Mouse (Mus musculus): ENCODE results near the gene Olfr175-ps1.

The Olfr175-ps1 gene

DNA sequence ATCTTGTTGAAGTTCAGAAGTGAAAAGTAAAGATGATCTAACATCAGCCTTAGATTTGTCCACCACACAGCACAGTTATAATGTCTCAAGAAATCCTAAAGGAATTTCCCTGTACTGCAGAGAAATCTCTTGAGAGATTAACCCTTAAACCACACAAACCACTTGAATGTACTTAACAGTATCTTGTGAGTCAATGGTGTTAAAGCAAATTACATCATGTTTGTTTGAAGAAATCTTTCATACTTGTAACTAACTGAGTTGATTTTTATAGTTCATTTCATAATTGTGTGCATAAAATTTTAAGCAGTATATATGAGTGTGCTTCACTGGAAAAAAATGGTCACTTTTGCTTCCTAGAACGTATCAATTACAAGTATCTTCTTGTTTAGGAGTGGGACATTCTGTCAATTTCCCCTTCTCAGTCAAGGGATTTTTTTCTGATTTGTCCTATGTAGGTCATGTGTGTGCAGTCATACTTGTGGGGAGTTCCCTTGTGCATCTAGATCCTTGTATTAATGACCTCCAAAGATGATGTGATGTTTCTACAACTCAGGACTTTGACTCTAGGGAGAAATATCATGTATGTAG, at the start of gene Olfr175-ps1:
Gene Olfr175-ps1 (minus strand): TSS at position 51 of the 588 bp plus-strand sequence.
- no peak for DNase-seq (ENCODE audit: low read depth, low spot score)

- DNase-seq (ENCODE audit: low read depth, low spot score) = no peak
Measured at GRCm38 (mm10) chr16:58874668-58875067, 48.1 kb upstream of the Olfr175-ps1 start, which contains the start of gene Olfr177. Gene Olfr177, minus strand, starts transcription at chr16:58874768.

GRCm38 (mm10) chr16:58861479-58861878, 34.9 kb upstream of the Olfr175-ps1 start:
- DNase-seq (ENCODE audit: low read depth, low spot score) = no peak

GRCm38 (mm10) chr16:58860032-58860737, 33.6 kb upstream of the Olfr175-ps1 start:
- DNase-seq (ENCODE audit: low read depth, low spot score) = no peak

DNA sequence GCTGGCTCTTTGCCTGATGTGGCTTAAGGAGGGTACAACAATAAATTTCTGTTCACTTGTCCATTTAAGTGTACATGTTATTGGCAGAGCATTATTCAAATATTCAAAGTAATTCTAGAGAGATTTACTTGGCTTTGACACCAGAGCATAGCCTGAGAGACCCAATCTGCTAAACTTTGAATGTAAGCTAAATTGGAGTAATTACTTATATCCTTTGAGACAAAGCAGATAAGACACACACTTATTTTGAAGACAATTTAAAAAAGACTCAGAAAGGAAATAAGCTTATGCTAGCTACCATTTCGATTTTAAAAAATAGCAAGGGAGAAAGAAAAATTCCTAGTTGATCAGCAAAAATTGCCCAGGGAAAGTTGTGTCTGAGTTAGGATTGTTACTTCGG, 26.4 kb downstream of the Olfr175-ps1 start, which contains the start of gene Olfr173:
Gene Olfr173 (minus strand): TSS at position 101 of the 400 bp plus-strand sequence.
- DNase-seq (ENCODE audit: low read depth, low spot score) = no peak

All from telencephalon, adult 2 months (tissue).